Comparison of ENCODE assay signal across 8 mouse cellular contexts in genomic region chr3:41522226-41523005, GRCm38 (mm10). TPM values are rescaled to one million over a fixed set of nuclear protein-coding genes. Genes with fewer than 3 reads are reported as not detected.
DNase-seq lines count a peak whose midpoint lies in the region; ATAC-seq and TF ChIP-seq lines count a peak whose summit lies in the region.

No protein-coding gene starts in this region.

- H3K4me2 ChIP-seq in intestine, embryonic 14.5 days (ENCODE audit: low read length): peak overlapping the region; percentile 28
- no peak overlapping the region for H3K4me2 ChIP-seq in forebrain, embryonic 16.5 days (ENCODE audit: low read length)

- peak; percentile 87 for ATAC-seq in intestine, embryonic 14.5 days (replicated peaks; ENCODE audit: low FRiP score, low TSS enrichment, low read depth)
- ATAC-seq in forebrain, embryonic 16.5 days: no peak
- ATAC-seq in CD4-positive, CD25-positive, alpha-beta regulatory T cell, adult 4 months: no peak

- H3K4me1 ChIP-seq in intestine, embryonic 14.5 days (replicated peaks; ENCODE audit: control insufficient read depth, insufficient read depth, low read length): no peaks in the 10 kb centered on the region
- no peaks in the 10 kb centered on the region for H3K4me1 ChIP-seq in lung, adult 2 months (ENCODE audit: control insufficient read depth, insufficient read depth, low read length)
- H3K4me1 ChIP-seq in forebrain, embryonic 16.5 days (replicated peaks; ENCODE audit: control insufficient read depth, insufficient read depth, low read length): 0 out of 2 replicates have a peak, but pooled peaks cover 3% of the 10 kb centered on the region

- H3K27ac ChIP-seq in intestine, embryonic 14.5 days (ENCODE audit: low read depth): peak overlapping the region; percentile 29
- H3K27ac ChIP-seq in forebrain, embryonic 16.5 days (ENCODE audit: low read length): no peak overlapping the region

- no peak overlapping the region for H3K4me3 ChIP-seq in intestine, embryonic 14.5 days (ENCODE audit: low read depth, low read length)
- H3K4me3 ChIP-seq in lung, adult 2 months (replicated peaks; ENCODE audit: extremely low read depth, low read depth, low read length): peak overlapping the region; percentile 16
- no peak overlapping the region for H3K4me3 ChIP-seq in forebrain, embryonic 16.5 days (replicated peaks; ENCODE audit: low read length)

- no peaks in the 10 kb centered on the region for H3K9me3 ChIP-seq in intestine, embryonic 14.5 days (ENCODE audit: control insufficient read depth, low read length)
- H3K9me3 ChIP-seq in forebrain, embryonic 16.5 days (ENCODE audit: control insufficient read depth, low read length): no peaks in the 10 kb centered on the region

- no peak for TF ChIP-seq CTCF in lung, adult 2 months (IDR thresholded peaks at IDR 0.05; ENCODE audit: insufficient read depth, low read length)

- no peaks in the 10 kb centered on the region for H3K27me3 ChIP-seq in intestine, embryonic 14.5 days (replicated peaks; ENCODE audit: control insufficient read depth, insufficient read depth, low read length)
- no peaks in the 10 kb centered on the region for H3K27me3 ChIP-seq in forebrain, embryonic 16.5 days (replicated peaks; ENCODE audit: control insufficient read depth, insufficient read depth, low read length)

- TF ChIP-seq POLR2A in lung, adult 2 months (IDR thresholded peaks at IDR 0.05; ENCODE audit: borderline replicate concordance, extremely low read depth, low read depth, low read length): no peak

- DNase-seq in urinary bladder, postnatal 14 days (ENCODE audit: low spot score): peak; percentile 62
- no peak for DNase-seq in urinary bladder, adult 2 months (ENCODE audit: low spot score)
- DNase-seq in intestine, embryonic 14.5 days (ENCODE audit: low spot score): peak; percentile 60
- peak; percentile 39 for DNase-seq in lung, adult 2 months
- peak; percentile 60 for DNase-seq in testis, postnatal 10 days (ENCODE audit: low spot score)
- no peak for DNase-seq in spleen, postnatal 36 days (ENCODE audit: low spot score in 2 of 2)

- WGBS in intestine, embryonic 14.5 days: 32% methylated on average over 18 of the region's 18 CpGs
- WGBS in lung, adult 2 months: 26% methylated on average over 18 of the region's 18 CpGs
- WGBS in forebrain, embryonic 16.5 days: 34% methylated on average over 18 of the region's 18 CpGs

- no peaks in the 10 kb centered on the region for H3K36me3 ChIP-seq in intestine, embryonic 14.5 days (ENCODE audit: control insufficient read depth, insufficient read depth, low read length)
- H3K36me3 ChIP-seq in forebrain, embryonic 16.5 days (ENCODE audit: control insufficient read depth, insufficient read depth): no peaks in the 10 kb centered on the region

- H3K9ac ChIP-seq in intestine, embryonic 14.5 days (ENCODE audit: low read length): no peak overlapping the region
- no peak overlapping the region for H3K9ac ChIP-seq in forebrain, embryonic 16.5 days (replicated peaks; ENCODE audit: low read depth, low read length)

RNA-seq across cellular contexts. Expression of gene Jade1, which starts 33.1 kb away (rescaled TPM):
- polyA plus RNA-seq in urinary bladder, adult 2 months (2012; rRNA removed): 17.1 and 19.3 TPM in 2 replicates
- 20.0 and 21.0 TPM in 2 replicates for polyA plus RNA-seq in intestine, embryonic 14.5 days (2014; fragmentation: Nextera tagmentation; extraction: Ambion mirVana)
- 13.2 and 14.3 TPM in 2 replicates for polyA plus RNA-seq in lung, adult 2 months (2012; rRNA removed)
- polyA plus RNA-seq in forebrain, embryonic 16.5 days (2015; fragmentation: Nextera tagmentation; extraction: Ambion mirVana): 20.7 and 23.6 TPM in 2 replicates
- 10 to 100 TPM in 1 of 2 experiments, 1 to 10 TPM in 1; 9.9 to 10.1 TPM for polyA plus RNA-seq in CD4-positive, CD25-positive, alpha-beta regulatory T cell, adult 4 months (2017; shearing (Covaris generic))

Comparison
In these comparisons a context has a peak if more than half of its experiments do, and no peak if none do; other contexts are left out.
1. DNase-seq: peak in urinary bladder, postnatal 14 days (single experiment), intestine, embryonic 14.5 days (single experiment), lung, adult 2 months (single experiment) and testis, postnatal 10 days (single experiment); none in urinary bladder, adult 2 months (single experiment) and spleen, postnatal 36 days (0 of 2).